In genomic region chr9:103480044-103480576, GRCm38 (mm10) we compare ENCODE assay signal across 14 mouse cellular contexts. TPM values are rescaled to one million over a fixed set of nuclear protein-coding genes. Genes with fewer than 3 reads are reported as not detected.
DNase-seq lines count a peak whose midpoint lies in the region; ATAC-seq and TF ChIP-seq lines count a peak whose summit lies in the region.
"Had no signal": no experiment of that assay in that cellular context is flagged by ENCODE, and none has a peak within 500 bp of the region (broad histone marks: within the 10 kb centered on the region; RNA-seq: fewer than 3 reads in every experiment).

Bfsp2 (minus strand) TSS chr9:103480420.

- ATAC-seq in heart, postnatal 0 days (ENCODE audit: insufficient read depth, low read depth) = no peak
- peak; percentile 44; the same call in 1 of the 2 replicates for ATAC-seq in forebrain, embryonic 13.5 days
- ATAC-seq: CD4-positive, CD25-positive, alpha-beta regulatory T cell, adult 4 months; lung, postnatal 0 days; Patski had no signal

- WGBS in heart, postnatal 0 days = 75% methylated on average over 9 of the region's 9 CpGs
- WGBS in forebrain, embryonic 13.5 days = 59% methylated on average over 9 of the region's 9 CpGs
- 88% methylated on average over 9 of the region's 9 CpGs for WGBS in limb, embryonic 10.5 days

- no peak within 1 kb of the TSS for H3K4me2 ChIP-seq in heart, postnatal 0 days (ENCODE audit: low read depth, low read length)
- no peak within 1 kb of the TSS for H3K4me2 ChIP-seq in forebrain, embryonic 13.5 days
- H3K4me2 ChIP-seq: liver, embryonic 11.5 days had no signal

- peaks cover 6% of the 10 kb centered on the region; the same call in 1 of the 2 replicates for H3K4me1 ChIP-seq in heart, postnatal 0 days (ENCODE audit: control insufficient read depth, insufficient read depth)
- peaks cover 16% of the 10 kb centered on the region for H3K4me1 ChIP-seq in forebrain, embryonic 13.5 days
- H3K4me1 ChIP-seq in limb, embryonic 10.5 days = peaks cover 24% of the 10 kb centered on the region

- DNase-seq in heart, postnatal 0 days (ENCODE audit: low spot score) = no peak
- no peak for DNase-seq in heart, postnatal 25 days (ENCODE audit: low spot score)
- DNase-seq in brain, adult 2 months (ENCODE audit: low read depth, low spot score) = peak; percentile 80
- no peak for DNase-seq in limb, embryonic 10.5 days (ENCODE audit: low spot score)
- DNase-seq in spleen, adult 12 weeks (ENCODE audit: low spot score) = no peak
- no peak for DNase-seq in thymus, postnatal 10 days (ENCODE audit: low spot score in 2 of 2)
- no peak for DNase-seq in MN1 (ENCODE audit: low spot score)
- DNase-seq: cerebellum, adult 11 months; layer of hippocampus, postnatal 36 days had no signal

- TF ChIP-seq EP300 in heart, postnatal 0 days (IDR thresholded peaks at IDR 0.05; ENCODE audit: low read depth) = no peak

- peak within 1 kb of the TSS; percentile 60 for H3K27ac ChIP-seq in heart, postnatal 0 days (ENCODE audit: low read depth)
- peak within 1 kb of the TSS; percentile 49 for H3K27ac ChIP-seq in forebrain, embryonic 13.5 days
- H3K27ac ChIP-seq in limb, embryonic 10.5 days = peak within 1 kb of the TSS; percentile 79

- no peak within 1 kb of the TSS for H3K4me3 ChIP-seq in heart, postnatal 0 days (ENCODE audit: low read depth, low read length)
- H3K4me3 ChIP-seq in forebrain, embryonic 13.5 days = no peak within 1 kb of the TSS
- H3K4me3 ChIP-seq in limb, embryonic 10.5 days = no peak within 1 kb of the TSS

- no peaks in the 10 kb centered on the region for H3K27me3 ChIP-seq in heart, postnatal 0 days (ENCODE audit: control insufficient read depth, insufficient read depth, low read length)
- no peaks in the 10 kb centered on the region for H3K27me3 ChIP-seq in forebrain, embryonic 13.5 days
- H3K27me3 ChIP-seq in limb, embryonic 10.5 days (ENCODE audit: low read depth, poor library complexity, severe bottlenecking) = no peaks in the 10 kb centered on the region

- H3K9me3 ChIP-seq in heart, postnatal 0 days (replicated peaks; ENCODE audit: control insufficient read depth, low read length) = no peaks in the 10 kb centered on the region
- no peaks in the 10 kb centered on the region for H3K9me3 ChIP-seq in forebrain, embryonic 13.5 days (replicated peaks)
- H3K9me3 ChIP-seq in limb, embryonic 10.5 days (replicated peaks) = no peaks in the 10 kb centered on the region

- TF ChIP-seq CTCF in heart, postnatal 0 days (IDR thresholded peaks at IDR 0.05; ENCODE audit: low read depth) = no peak

- H3K9ac ChIP-seq in heart, postnatal 0 days (replicated peaks; ENCODE audit: low read depth, low read length) = no peak within 1 kb of the TSS
- no peak within 1 kb of the TSS for H3K9ac ChIP-seq in forebrain, embryonic 13.5 days

- no peaks in the 10 kb centered on the region for H3K36me3 ChIP-seq in heart, postnatal 0 days (replicated peaks; ENCODE audit: control insufficient read depth, insufficient read depth, low read length)
- H3K36me3 ChIP-seq in forebrain, embryonic 13.5 days (ENCODE audit: poor library complexity, severe bottlenecking) = no peaks in the 10 kb centered on the region
- no peaks in the 10 kb centered on the region for H3K36me3 ChIP-seq in limb, embryonic 10.5 days

- intact Hi-C loops in heart, postnatal 25 days (cut with DNase I) = no loop called here

RNA-seq across cellular contexts. Expression of gene Bfsp2, which starts in this region (rescaled TPM):
- total RNA-seq in heart, postnatal 0 days (2014; rRNA removed; ENCODE audit: low replicate concordance) = not detected in 2 replicates
- 1.7 and 2.3 TPM in 2 replicates for polyA plus RNA-seq in heart, postnatal 0 days (2015; fragmentation: Nextera tagmentation; extraction: Ambion mirVana)
- under 1 TPM; 0.22 to 0.47 TPM for total RNA-seq in heart, postnatal 25 days (2021)
- polyA plus RNA-seq in forebrain, embryonic 13.5 days (2015; fragmentation: Nextera tagmentation; extraction: Ambion mirVana) = 1.8 and 2.5 TPM in 2 replicates
- 0.23 and 1.0 TPM in 2 replicates for polyA plus RNA-seq in limb, embryonic 10.5 days (2016; fragmentation: Nextera tagmentation; extraction: Ambion mirVana)
- polyA plus RNA-seq: Patski had no signal
